Mouse (Mus musculus): ENCODE measurements around the gene Smtn.
A peak's percentile ranks its signal among the peaks of the same experiment; 100 is the strongest.

The Smtn gene

GRCm38 (mm10) chr11:3509181-3510085 lies 31.0 kb downstream of the Smtn start:
- DNase-seq (ENCODE audit: low read depth, low spot score), result no peak

GRCm38 (mm10) chr11:3508226-3508625 lies 32.2 kb downstream of the Smtn start:
- DNase-seq (ENCODE audit: low read depth, low spot score), result no peak

GRCm38 (mm10) chr11:3503755-3504693 lies 36.4 kb downstream of the Smtn start:
- DNase-seq (ENCODE audit: low read depth, low spot score), result no peak

- no peak for DNase-seq (ENCODE audit: low read depth, low spot score)
These were observed 37.8 kb downstream of the Smtn start for GRCm38 (mm10) chr11:3502459-3503072.

GRCm38 (mm10) chr11:3502057-3502456 lies 38.4 kb downstream of the Smtn start:
- DNase-seq (ENCODE audit: low read depth, low spot score), result no peak

GRCm38 (mm10) chr11:3497296-3497695 lies 43.1 kb downstream of the Smtn start:
- no peak for DNase-seq (ENCODE audit: low read depth, low spot score)

GRCm38 (mm10) chr11:3496756-3497155 lies 43.7 kb downstream of the Smtn start:
- DNase-seq (ENCODE audit: low read depth, low spot score), result no peak

GRCm38 (mm10) chr11:3495496-3495895 lies 44.9 kb downstream of the Smtn start:
- DNase-seq (ENCODE audit: low read depth, low spot score), result no peak

GRCm38 (mm10) chr11:3494857-3495256 lies 45.6 kb downstream of the Smtn start:
- DNase-seq (ENCODE audit: low read depth, low spot score), result no peak

- DNase-seq (ENCODE audit: low read depth, low spot score), result no peak
These were observed 47.7 kb downstream of the Smtn start for GRCm38 (mm10) chr11:3492748-3493147.

GRCm38 (mm10) chr11:3489036-3489435 lies 51.4 kb downstream of the Smtn start:
- DNase-seq (ENCODE audit: low read depth, low spot score), result no peak

- no peak for DNase-seq (ENCODE audit: low read depth, low spot score)
These were observed 52.4 kb downstream of the Smtn start, which contains the start of gene Pla2g3 for GRCm38 (mm10) chr11:3487952-3488570. TSS of gene Pla2g3 (plus strand) at chr11:3488284.

- DNase-seq (ENCODE audit: low read depth, low spot score), result no peak
These were observed 54.1 kb downstream of the Smtn start for GRCm38 (mm10) chr11:3486349-3486748.

- DNase-seq (ENCODE audit: low read depth, low spot score), result no peak
These were observed 56.3 kb downstream of the Smtn start for GRCm38 (mm10) chr11:3483980-3484642.

- DNase-seq (ENCODE audit: low read depth, low spot score), result no peak
These were observed 64.9 kb downstream of the Smtn start for GRCm38 (mm10) chr11:3475489-3475888.

- peak; percentile 35 for DNase-seq (ENCODE audit: low read depth, low spot score)
These were observed 65.8 kb downstream of the Smtn start for GRCm38 (mm10) chr11:3474480-3475115.

- peak; percentile 82 for DNase-seq (ENCODE audit: low read depth, low spot score)
These were observed 67.9 kb downstream of the Smtn start for GRCm38 (mm10) chr11:3472484-3472883.

- DNase-seq (ENCODE audit: low read depth, low spot score), result no peak
These were observed 69.0 kb downstream of the Smtn start for GRCm38 (mm10) chr11:3471448-3471850.
